Mouse (Mus musculus) hindbrain, postnatal 0 days (tissue): ENCODE data around the gene Agap3. TPM values are rescaled to one million over a fixed set of nuclear protein-coding genes. Genes with fewer than 3 reads are reported as not detected.

Experiments used
- ATAC-seq: fragments of 200-750 bp; cut with Nextera tagmentation; 2 replicates; pipeline ENCODE4 v1.8.0; 2017; ENCODE audit warnings: mild to moderate bottlenecking, moderate TSS enrichment, moderate library complexity
- DNase-seq: peaks from one replicate; pipeline ENCODE4 v3.0.0-alpha.2; 2015; ENCODE audit warnings: low spot score
- H3K27ac ChIP-seq: fragments of 300-500 bp; sonication (generic); 2 replicates; pipeline ENCODE4 v1.5.1; 2014; ENCODE audit warnings: mild to moderate bottlenecking
- H3K27me3 ChIP-seq: fragments of 300-500 bp; sonication (generic); 2 replicates; pipeline ENCODE4 v1.6.1; 2014; ENCODE audit warnings: low read length, mixed read lengths; ENCODE audit not compliant: insufficient read depth
- H3K36me3 ChIP-seq: fragments of 300-500 bp; sonication (generic); 2 replicates; pipeline ENCODE4 v1.6.1; 2014; ENCODE audit warnings: low read length, mixed read lengths; ENCODE audit not compliant: insufficient read depth
- H3K4me1 ChIP-seq: fragments of 300-500 bp; sonication (generic); 2 replicates; pipeline ENCODE4 v1.6.1; 2014; ENCODE audit warnings: antibody characterized with exemption, low read length, mixed read lengths; ENCODE audit not compliant: insufficient read depth
- H3K4me2 ChIP-seq: fragments of 300-500 bp; sonication (generic); 2 replicates; pipeline ENCODE4 v1.6.1; 2014; ENCODE audit warnings: low read depth, mild to moderate bottlenecking, low read length, moderate library complexity, mixed read lengths
- H3K4me3 ChIP-seq: fragments of 300-500 bp; sonication (generic); 2 replicates; pipeline ENCODE4 v1.5.1; 2014; ENCODE audit warnings: low read length
- H3K9ac ChIP-seq: fragments of 300-500 bp; sonication (generic); replicated peaks from 2 replicates; pipeline ENCODE4 v1.6.1; 2014; ENCODE audit warnings: mild to moderate bottlenecking, low read length, moderate library complexity, mixed read lengths
- H3K9me3 ChIP-seq: fragments of 300-500 bp; sonication (generic); 2 replicates; pipeline ENCODE4 v1.6.1; 2016; ENCODE audit warnings: low read length, mixed read lengths
- CTCF ChIP-seq: IDR thresholded peaks from 2 replicates; pipeline ENCODE4 v1.5.1; 2016; ENCODE audit warnings: antibody characterized with exemption, control low read depth, low read depth
- WGBS: fragments of 180-500 bp; shearing (Covaris S2); extraction: QIAGEN DNeasy Blood & Tissue Kit; methylation state at CpG from one replicate; pipeline ENCODE4 v1.1.7; 2014; 5-methylcytosine and 5-hydroxymethylcytosine counted together
- polyA plus RNA-seq: library from polyadenylated mRNA; unstranded; fragments of >200 nt; fragmentation: Nextera tagmentation; extraction: Ambion mirVana; gene quantifications from 2 replicates; pipeline ENCODE4 v1.2.1, GENCODE M21; 2015
- total RNA-seq: library from RNA; depleted of rRNA; stranded (reverse); fragments of >200 nt; gene quantifications from 2 replicates; pipeline ENCODE4 v1.2.3, GENCODE M21; 2014

Agap3 gene
- total and polyA plus RNA-seq, 2 experiments from 2014 or later, result 121 to 287 TPM

- DNase-seq (no peak), ATAC-seq (no peak)
- peaks cover 12% of the 10 kb centered on the region for H3K36me3 ChIP-seq
- H3K27ac ChIP-seq, result no peak overlapping the region
- peaks cover 15% of the 10 kb centered on the region for H3K4me1 ChIP-seq
- TF ChIP-seq CTCF, result no peak
- no peak overlapping the region for H3K4me3 ChIP-seq
- H3K4me2 ChIP-seq, result no peak overlapping the region
- 59% methylated on average over 6 of the region's 7 CpGs for WGBS
- H3K9me3 ChIP-seq, result no peaks in the 10 kb centered on the region
- H3K9ac ChIP-seq, result no peak overlapping the region
- no peaks in the 10 kb centered on the region for H3K27me3 ChIP-seq
Measured at GRCm38 (mm10) chr5:24472884-24473619, 21.1 kb downstream of the Agap3 start.

GRCm38 (mm10) chr5:24474025-24474722 is 22.2 kb downstream of the Agap3 start:
- ATAC-seq (no peak), DNase-seq (no peak)
- Histone ChIP-seq H3K36me3 (peaks cover 20% of the 10 kb centered on the region), H3K9me3 (no peaks in the 10 kb centered on the region), H3K4me2 (peak overlapping the region; percentile 57), H3K4me3 (peak overlapping the region; percentile 28), H3K27ac (no peak overlapping the region), H3K4me1 (peaks cover 15% of the 10 kb centered on the region), H3K27me3 (no peaks in the 10 kb centered on the region), H3K9ac (peak overlapping the region; percentile 28; the same call in 1 of the 2 replicates)
- 16% methylated on average over 75 of the region's 77 CpGs for WGBS
- no peak for TF ChIP-seq CTCF

GRCm38 (mm10) chr5:24474723-24475261 is 22.8 kb downstream of the Agap3 start:
- H3K4me2 ChIP-seq, result peak overlapping the region; percentile 57

GRCm38 (mm10) chr5:24475476-24476241 is 23.7 kb downstream of the Agap3 start:
- Histone ChIP-seq H3K27ac (no peak overlapping the region), H3K4me1 (peaks cover 9% of the 10 kb centered on the region), H3K27me3 (no peaks in the 10 kb centered on the region), H3K4me2 (no peak overlapping the region), H3K36me3 (peaks cover 33% of the 10 kb centered on the region), H3K9me3 (no peaks in the 10 kb centered on the region), H3K9ac (no peak overlapping the region), H3K4me3 (no peak overlapping the region)
- WGBS, result 69% methylated on average over 6 of the region's 6 CpGs
- no peak for TF ChIP-seq CTCF
- no peak; the same call in 1 of the 2 replicates for ATAC-seq
- DNase-seq, result no peak

More at GRCm38 (mm10) chr5:24474723-24475261, 22.8 kb downstream of the Agap3 start:
- WGBS, result 7% methylated on average over 67 of the region's 67 CpGs
- Histone ChIP-seq H3K9me3 (no peaks in the 10 kb centered on the region), H3K9ac (peak overlapping the region; percentile 28; the same call in 1 of the 2 replicates), H3K4me3 (peak overlapping the region; percentile 28), H3K4me1 (peaks cover 15% of the 10 kb centered on the region), H3K36me3 (peaks cover 25% of the 10 kb centered on the region), H3K27ac (no peak overlapping the region), H3K27me3 (no peaks in the 10 kb centered on the region)
- DNase-seq (peak; percentile 58), ATAC-seq (peak; percentile 28; the same call in 1 of the 2 replicates)
- TF ChIP-seq CTCF, result no peak

GRCm38 (mm10) chr5:24477909-24478308 is 25.9 kb downstream of the Agap3 start:
- WGBS, result 79% methylated on average over 9 of the region's 9 CpGs
- DNase-seq, result no peak
- Histone ChIP-seq H3K27ac (no peak overlapping the region), H3K4me1 (peaks cover 9% of the 10 kb centered on the region), H3K4me2 (no peak overlapping the region), H3K4me3 (no peak overlapping the region), H3K27me3 (no peaks in the 10 kb centered on the region), H3K9me3 (no peaks in the 10 kb centered on the region), H3K36me3 (peaks cover 48% of the 10 kb centered on the region), H3K9ac (no peak overlapping the region)
- ATAC-seq, result no peak
- TF ChIP-seq CTCF, result no peak

- peak; percentile 52 for ATAC-seq
- peak; percentile 78 for TF ChIP-seq CTCF
- H3K9me3 ChIP-seq, result no peaks in the 10 kb centered on the region
- WGBS, result 0% methylated on average over 4 of the region's 4 CpGs
- H3K36me3 ChIP-seq, result peaks cover 45% of the 10 kb centered on the region
- H3K27me3 ChIP-seq, result no peaks in the 10 kb centered on the region
- H3K4me1 ChIP-seq, result peaks cover 18% of the 10 kb centered on the region
- DNase-seq, result peak; percentile 79
- no peak overlapping the region for H3K4me2 ChIP-seq
- H3K4me3 ChIP-seq, result no peak overlapping the region
- no peak overlapping the region for H3K27ac ChIP-seq
- H3K9ac ChIP-seq, result no peak overlapping the region
Measured at GRCm38 (mm10) chr5:24481647-24482046, 29.7 kb downstream of the Agap3 start.
